Mouse (Mus musculus) intestine, embryonic 16.5 days (tissue): ENCODE results near the gene Furin. TPM values are rescaled to one million over a fixed set of nuclear protein-coding genes. Genes with fewer than 3 reads are reported as not detected.

ENCODE experiments used
- ATAC-seq: fragments of 200-750 bp; cut with Nextera tagmentation; 2 replicates; pipeline ENCODE4 v1.8.0; 2017; ENCODE audit warnings: moderate TSS enrichment, moderate library complexity
- H3K27ac ChIP-seq: fragments of 300-500 bp; sonication (generic); 2 replicates; pipeline ENCODE4 v1.5.1; 2014; ENCODE audit warnings: mild to moderate bottlenecking, low read length
- H3K27me3 ChIP-seq: fragments of 300-500 bp; sonication (generic); replicated peaks from 2 replicates; pipeline ENCODE4 v1.6.1; 2014; ENCODE audit warnings: low read length, control low read depth, mixed read lengths; ENCODE audit not compliant: control insufficient read depth, insufficient read depth
- H3K36me3 ChIP-seq: fragments of 300-500 bp; sonication (generic); 2 replicates; pipeline ENCODE4 v1.6.1; 2014; ENCODE audit warnings: low read length, control low read depth; ENCODE audit not compliant: control insufficient read depth, insufficient read depth
- H3K4me1 ChIP-seq: fragments of 300-500 bp; sonication (generic); 2 replicates; pipeline ENCODE4 v1.6.1; 2014; ENCODE audit warnings: low read length, control low read depth, mixed read lengths; ENCODE audit not compliant: control insufficient read depth, insufficient read depth
- H3K4me2 ChIP-seq: fragments of 300-500 bp; sonication (generic); 2 replicates; pipeline ENCODE4 v1.6.1; 2014; ENCODE audit warnings: low read depth, low read length, control low read depth
- H3K4me3 ChIP-seq: fragments of 300-500 bp; sonication (generic); 2 replicates; pipeline ENCODE4 v1.5.1; 2014; ENCODE audit warnings: mild to moderate bottlenecking, low read length
- H3K9ac ChIP-seq: fragments of 300-500 bp; sonication (generic); 2 replicates; pipeline ENCODE4 v1.6.1; 2014; ENCODE audit warnings: low read depth, low read length
- H3K9me3 ChIP-seq: fragments of 300-500 bp; sonication (generic); 2 replicates; pipeline ENCODE4 v1.6.1; 2016; ENCODE audit warnings: low read length, control low read depth; ENCODE audit not compliant: control insufficient read depth
- WGBS: fragments of 180-500 bp; shearing (Covaris S2); extraction: QIAGEN DNeasy Blood & Tissue Kit; methylation state at CpG from one replicate; pipeline ENCODE4 v1.1.7; 2014; 5-methylcytosine and 5-hydroxymethylcytosine counted together
- polyA plus RNA-seq: library from polyadenylated mRNA; unstranded; fragments of >200 nt; fragmentation: Nextera tagmentation; extraction: Ambion mirVana; gene quantifications from 2 replicates; pipeline ENCODE4 v1.2.1, GENCODE M21; 2015

Furin gene
- polyA plus RNA-seq, 1 experiment from 2014 or later = 7.8 TPM

DNA sequence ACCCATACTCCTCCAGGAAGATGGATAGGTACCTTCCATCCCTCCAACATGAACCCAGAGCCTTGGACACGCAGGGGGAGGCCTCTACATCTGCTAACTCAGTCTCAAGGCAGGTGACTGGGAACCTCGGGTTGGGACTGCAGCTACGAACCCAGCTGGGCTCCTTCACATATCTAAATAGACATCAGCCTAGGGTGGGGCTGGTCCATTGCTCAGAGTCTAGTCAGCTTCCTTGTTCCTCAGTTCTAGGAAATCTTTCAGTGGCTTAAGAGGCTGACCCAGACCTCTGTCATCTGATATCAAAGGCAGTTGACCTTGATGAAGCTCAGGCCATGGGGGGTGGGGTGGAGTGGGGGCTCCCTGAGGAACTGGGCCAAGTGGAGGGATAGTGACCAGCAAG is 14.0 kb upstream of the Furin start:
- WGBS = 29% methylated on average over 3 of the region's 3 CpGs
- H3K4me3 ChIP-seq = no peak overlapping the region
- no peaks in the 10 kb centered on the region for H3K27me3 ChIP-seq
- no peak overlapping the region for H3K4me2 ChIP-seq
- peaks cover 6% of the 10 kb centered on the region; the same call in 1 of the 2 replicates for H3K4me1 ChIP-seq
- no peaks in the 10 kb centered on the region for H3K9me3 ChIP-seq
- no peaks in the 10 kb centered on the region for H3K36me3 ChIP-seq
- no peak overlapping the region for H3K9ac ChIP-seq
- no peak for ATAC-seq
- no peak overlapping the region for H3K27ac ChIP-seq

DNA sequence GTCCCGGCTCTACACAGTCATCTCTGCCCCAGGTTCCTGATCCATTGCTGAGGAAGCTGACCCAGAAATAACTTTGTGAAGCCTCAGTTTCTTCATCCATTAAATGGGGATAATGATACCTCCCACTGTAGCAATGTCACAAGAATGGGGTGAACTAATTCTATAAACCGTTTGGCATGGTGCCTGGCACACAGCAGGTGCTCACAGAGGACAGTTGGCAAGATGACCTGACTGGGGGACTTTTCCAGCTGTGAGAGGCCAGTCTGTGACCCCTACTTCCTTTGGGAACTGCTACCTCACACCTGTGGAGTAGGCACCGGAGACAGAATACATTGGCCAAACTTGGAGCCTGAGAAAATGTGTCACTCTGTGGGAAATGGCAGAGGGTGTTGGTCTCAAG is 12.8 kb upstream of the Furin start:
- no peak overlapping the region for H3K4me2 ChIP-seq
- H3K4me3 ChIP-seq = no peak overlapping the region
- H3K9me3 ChIP-seq = no peaks in the 10 kb centered on the region
- H3K27ac ChIP-seq = no peak overlapping the region
- H3K4me1 ChIP-seq = peaks cover 3% of the 10 kb centered on the region; the same call in 1 of the 2 replicates
- H3K27me3 ChIP-seq = no peaks in the 10 kb centered on the region
- no peak overlapping the region for H3K9ac ChIP-seq
- ATAC-seq = no peak
- no peaks in the 10 kb centered on the region for H3K36me3 ChIP-seq
- WGBS = 86% methylated on average over 3 of the region's 3 CpGs

DNA sequence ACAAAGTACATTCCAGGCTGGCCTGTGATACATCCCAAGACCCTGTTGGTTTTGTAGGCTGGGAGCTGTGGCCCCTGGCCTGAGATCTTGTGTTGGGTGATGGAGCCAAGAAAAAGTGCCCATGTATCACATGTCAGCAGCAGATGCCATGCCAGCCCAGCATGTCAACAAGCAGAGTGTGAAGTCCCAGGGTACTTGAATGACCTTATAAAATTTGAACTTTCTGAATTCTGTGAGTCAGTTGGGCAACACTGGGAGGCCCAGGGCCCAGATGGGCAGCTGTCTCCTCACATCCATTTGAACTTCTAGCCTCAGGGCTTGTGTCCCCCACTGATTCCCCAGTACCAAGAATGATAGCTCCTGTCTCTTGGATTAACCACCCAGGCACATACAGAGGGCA is 12.4 kb upstream of the Furin start:
- no peaks in the 10 kb centered on the region for H3K36me3 ChIP-seq
- 0 out of 2 replicates have a peak, but pooled peaks cover under 1% of the 10 kb centered on the region for H3K4me1 ChIP-seq
- H3K9me3 ChIP-seq = no peaks in the 10 kb centered on the region
- no peak overlapping the region for H3K9ac ChIP-seq
- H3K27ac ChIP-seq = no peak overlapping the region
- no peaks in the 10 kb centered on the region for H3K27me3 ChIP-seq
- no peak overlapping the region for H3K4me2 ChIP-seq
- no peak for ATAC-seq
- H3K4me3 ChIP-seq = no peak overlapping the region

DNA sequence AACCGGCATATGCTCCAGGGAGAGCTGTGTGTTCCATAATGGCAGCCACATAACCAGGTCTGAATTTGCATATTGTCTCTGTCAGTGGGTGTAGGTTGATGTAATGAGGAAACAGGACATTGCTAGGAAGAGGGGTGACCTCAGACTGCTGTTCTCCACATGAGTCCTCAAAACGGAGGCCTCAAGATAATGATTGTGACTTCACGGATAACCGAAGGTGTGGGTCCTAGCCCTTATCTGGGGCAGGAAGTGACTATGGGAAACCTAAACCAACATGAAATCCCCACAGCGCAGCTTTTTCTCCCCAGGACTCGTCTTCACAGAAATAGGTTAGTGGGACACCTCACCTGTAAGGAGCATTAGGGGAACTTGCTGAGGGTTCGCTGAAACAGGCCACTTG is 11.7 kb upstream of the Furin start:
- no peak for ATAC-seq
- WGBS = 80% methylated on average over 7 of the region's 7 CpGs
- H3K9ac ChIP-seq = no peak overlapping the region
- no peaks in the 10 kb centered on the region for H3K27me3 ChIP-seq
- H3K4me2 ChIP-seq = no peak overlapping the region
- no peak overlapping the region for H3K27ac ChIP-seq
- no peaks in the 10 kb centered on the region for H3K4me1 ChIP-seq
- no peak overlapping the region for H3K4me3 ChIP-seq
- no peaks in the 10 kb centered on the region for H3K9me3 ChIP-seq
- no peaks in the 10 kb centered on the region for H3K36me3 ChIP-seq

DNA sequence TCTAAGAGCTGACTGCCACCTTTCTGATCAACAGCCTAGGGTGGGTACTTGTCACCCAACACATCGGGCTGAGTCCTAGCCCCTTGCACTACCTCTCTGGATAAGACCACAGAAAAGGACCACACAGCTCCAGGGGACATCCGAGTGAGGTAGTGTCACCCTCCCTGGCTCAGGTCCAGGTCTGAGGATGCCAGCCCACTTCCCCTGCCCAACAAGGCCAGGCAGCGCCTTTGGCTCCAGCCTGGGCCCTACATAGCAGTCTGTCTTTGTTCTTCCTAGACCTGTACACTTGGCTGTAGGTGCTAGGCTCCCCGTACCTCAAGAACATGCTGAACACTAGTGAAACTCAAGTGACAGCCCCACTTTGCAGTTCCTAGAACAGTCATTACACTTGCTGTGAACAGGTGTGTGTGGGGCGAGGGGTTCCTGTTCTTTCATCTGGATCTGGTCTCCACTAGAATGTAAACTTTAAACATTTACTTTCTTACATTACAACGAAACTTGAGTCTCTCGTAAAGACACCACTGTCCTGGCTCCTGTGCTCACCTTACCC is 9.1 kb upstream of the Furin start:
- Histone ChIP-seq H3K27me3 (no peaks in the 10 kb centered on the region), H3K4me3 (no peak overlapping the region), H3K4me1 (no peaks in the 10 kb centered on the region), H3K9me3 (no peaks in the 10 kb centered on the region), H3K4me2 (no peak overlapping the region), H3K36me3 (no peaks in the 10 kb centered on the region), H3K27ac (no peak overlapping the region), H3K9ac (no peak overlapping the region)
- 71% methylated on average over 7 of the region's 7 CpGs for WGBS
- no peak for ATAC-seq

DNA sequence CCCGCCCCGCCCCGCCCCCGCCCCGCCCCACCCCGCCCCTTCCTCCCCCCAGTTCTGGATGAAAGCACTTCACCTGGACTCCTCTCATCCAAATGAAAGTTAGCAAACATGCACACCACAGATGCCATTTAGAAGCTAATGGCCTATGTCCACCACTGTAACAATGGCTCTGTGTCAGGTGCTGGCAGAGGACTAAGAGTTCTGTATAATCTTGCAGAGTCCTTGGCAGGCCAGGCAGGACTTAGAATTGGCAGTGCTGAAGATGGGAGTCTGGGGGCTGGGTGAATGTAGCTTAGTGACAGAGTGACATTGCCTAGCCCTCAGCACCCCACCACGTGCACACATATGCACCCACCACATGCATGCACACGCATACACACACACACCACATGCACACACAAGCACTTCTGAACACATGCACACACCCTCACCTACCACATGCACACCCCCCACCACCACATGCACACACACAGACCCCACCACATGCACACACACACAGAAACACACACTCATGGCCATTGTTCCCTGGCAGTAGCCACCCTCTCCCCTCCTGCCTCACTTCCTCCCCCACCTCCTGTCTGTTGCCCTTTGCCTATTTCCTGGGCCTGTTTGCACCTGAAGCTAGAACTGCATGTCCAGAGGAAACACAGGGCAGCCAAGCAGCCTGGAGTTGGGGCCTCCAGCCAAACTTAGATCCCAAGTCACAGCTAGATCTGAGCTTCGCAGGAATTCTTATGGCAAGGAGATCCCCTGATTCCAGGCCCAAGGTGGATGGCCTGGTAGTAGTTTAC is 8.5 kb upstream of the Furin start:
- Histone ChIP-seq H3K9ac (no peak overlapping the region), H3K27me3 (no peaks in the 10 kb centered on the region), H3K36me3 (no peaks in the 10 kb centered on the region), H3K4me2 (no peak overlapping the region), H3K4me1 (no peaks in the 10 kb centered on the region), H3K9me3 (no peaks in the 10 kb centered on the region), H3K27ac (no peak overlapping the region), H3K4me3 (no peak overlapping the region)
- ATAC-seq = no peak
- 79% methylated on average over 9 of the region's 9 CpGs for whole genome bisulfite sequencing

DNA sequence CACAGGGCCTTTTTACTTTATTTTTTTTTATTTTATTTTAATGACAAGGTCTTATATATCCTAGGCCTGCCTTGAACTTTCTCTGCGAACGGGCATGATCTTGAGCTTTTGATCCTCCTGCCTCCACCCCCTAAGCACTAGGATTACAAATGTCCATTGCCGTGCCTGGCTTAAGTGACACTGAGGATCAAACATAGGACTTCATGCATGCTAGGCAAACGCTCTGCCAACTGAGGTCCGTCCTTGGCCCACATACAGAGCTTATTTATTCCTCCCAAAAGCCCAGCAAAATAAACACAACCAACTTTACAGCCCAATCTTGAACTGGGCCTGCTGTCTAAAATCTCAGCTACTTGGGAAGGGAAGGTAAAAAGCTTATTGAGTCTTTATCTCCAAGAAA is 7.5 kb upstream of the Furin start:
- Histone ChIP-seq H3K4me1 (peaks cover under 1% of the 10 kb centered on the region), H3K4me2 (no peak overlapping the region), H3K9ac (no peak overlapping the region), H3K27ac (no peak overlapping the region), H3K27me3 (no peaks in the 10 kb centered on the region), H3K36me3 (no peaks in the 10 kb centered on the region), H3K4me3 (no peak overlapping the region), H3K9me3 (no peaks in the 10 kb centered on the region)
- WGBS = 69% methylated on average over 5 of the region's 5 CpGs
- ATAC-seq = no peak

DNA sequence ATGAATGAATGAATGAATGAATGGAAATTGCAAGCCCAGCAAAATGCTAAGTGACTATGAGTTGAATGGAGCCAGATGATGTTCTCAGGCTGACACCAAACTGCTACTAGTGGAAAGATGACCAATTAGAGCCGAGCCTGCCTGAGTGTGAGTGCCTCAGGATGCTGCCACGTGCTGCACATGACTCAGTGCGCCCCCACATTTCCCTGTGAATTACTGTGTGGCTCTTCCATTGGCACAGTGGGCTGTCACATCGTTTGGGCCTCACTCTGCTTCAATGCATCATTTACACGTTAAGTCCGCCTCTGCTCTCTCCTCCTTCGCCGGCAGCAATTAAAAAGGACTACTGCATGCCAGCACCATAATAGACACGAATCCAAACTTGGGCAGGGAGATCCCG is 7.0 kb upstream of the Furin start:
- no peaks in the 10 kb centered on the region for H3K27me3 ChIP-seq
- 80% methylated on average over 10 of the region's 10 CpGs for WGBS
- peaks cover 5% of the 10 kb centered on the region for H3K4me1 ChIP-seq
- ATAC-seq = no peak
- no peaks in the 10 kb centered on the region for H3K36me3 ChIP-seq
- no peaks in the 10 kb centered on the region for H3K9me3 ChIP-seq
- no peak overlapping the region for H3K27ac ChIP-seq
- H3K9ac ChIP-seq = no peak overlapping the region
- H3K4me3 ChIP-seq = no peak overlapping the region
- no peak overlapping the region for H3K4me2 ChIP-seq

DNA sequence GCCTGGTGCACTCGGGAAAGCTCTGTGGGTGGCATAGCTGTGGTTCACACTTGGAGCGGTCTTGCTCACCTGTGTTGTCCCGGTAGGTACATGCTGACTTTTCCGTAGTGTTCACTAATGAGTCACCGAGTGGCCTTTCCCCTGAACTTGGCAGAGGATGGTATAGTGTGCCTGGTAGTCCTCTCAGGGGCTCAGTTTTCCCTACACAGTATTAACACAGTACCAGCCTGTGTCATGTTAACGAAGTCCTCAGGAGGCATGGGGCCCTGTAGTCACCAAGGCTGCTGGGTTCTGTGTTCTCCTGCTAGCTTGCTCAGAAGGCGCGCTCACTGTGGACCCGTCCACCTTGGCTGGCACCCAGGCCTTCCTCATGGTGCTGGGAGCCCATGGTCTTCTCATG is 5.1 kb upstream of the Furin start:
- H3K9ac ChIP-seq = no peak overlapping the region
- H3K4me3 ChIP-seq = no peak overlapping the region
- no peaks in the 10 kb centered on the region for H3K36me3 ChIP-seq
- no peaks in the 10 kb centered on the region for H3K27me3 ChIP-seq
- no peak overlapping the region for H3K4me2 ChIP-seq
- WGBS = 83% methylated on average over 9 of the region's 9 CpGs
- peaks cover 5% of the 10 kb centered on the region for H3K4me1 ChIP-seq
- no peak for ATAC-seq
- H3K9me3 ChIP-seq = no peaks in the 10 kb centered on the region
- no peak overlapping the region for H3K27ac ChIP-seq

DNA sequence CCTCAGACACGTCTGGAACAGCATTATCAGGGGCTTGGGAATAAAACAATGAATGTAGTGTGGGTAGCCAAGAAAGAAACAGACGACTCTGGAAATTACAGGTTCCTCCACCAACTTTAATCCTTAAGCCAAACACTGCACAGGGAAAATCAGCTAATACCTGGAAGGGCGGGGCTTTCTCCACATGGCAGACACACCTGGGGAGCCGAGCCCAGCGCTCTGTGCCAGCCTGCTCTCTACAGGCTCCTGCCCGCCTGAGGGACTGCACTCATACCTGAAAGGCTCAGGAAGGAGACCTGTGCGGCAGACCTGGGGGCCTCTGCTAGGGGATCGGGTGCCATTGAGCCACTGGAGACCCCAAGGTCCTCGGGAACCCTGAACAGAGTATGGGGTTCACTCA is 2.5 kb upstream of the Furin start:
- WGBS = 63% methylated on average over 9 of the region's 9 CpGs
- Histone ChIP-seq H3K4me3 (no peak overlapping the region), H3K4me1 (peaks cover 14% of the 10 kb centered on the region), H3K27me3 (no peaks in the 10 kb centered on the region), H3K27ac (no peak overlapping the region), H3K36me3 (no peaks in the 10 kb centered on the region), H3K4me2 (no peak overlapping the region), H3K9ac (0 out of 2 replicates have a peak overlapping the region, but pooled peaks have one; percentile 36), H3K9me3 (no peaks in the 10 kb centered on the region)
- ATAC-seq = no peak
